Mouse (Mus musculus): ENCODE data around the gene Rasa2. TPM values are rescaled to one million over a fixed set of nuclear protein-coding genes. Genes with fewer than 3 reads are reported as not detected.

Rasa2 gene
- total and polyA plus RNA-seq, 3 experiments = 9.5 to 11.3 TPM; not detected in 1

- Histone ChIP-seq H3K4me3 (ENCODE audit: control insufficient read depth in 1 of 2, insufficient read depth in 1 of 2, low read depth in 2 of 2, low read length in 2 of 2) (no peak overlapping the region), H3K9ac (ENCODE audit: control insufficient read depth, low read depth, low read length, poor library complexity, severe bottlenecking) (no peak overlapping the region), H3K27me3 (ENCODE audit: control insufficient read depth in 1 of 2, insufficient read depth in 2 of 2, low read length in 2 of 2) (no peaks in the 10 kb centered on the region), H3K36me3 (ENCODE audit: control insufficient read depth in 1 of 2, insufficient read depth in 2 of 2, low read length in 2 of 2) (peaks cover 5 to 12% of the 10 kb centered on the region in 2 experiments; a peak in 3 of 4 replicates), H3K9me3 (replicated peaks; ENCODE audit: insufficient read depth, low read length) (no peaks in the 10 kb centered on the region), H3K27ac (ENCODE audit: control insufficient read depth, low read depth, low read length) (peak overlapping the region; percentile 31), H3K79me2 (ENCODE audit: control insufficient read depth, insufficient read depth, low read length, poor library complexity) (no peaks in the 10 kb centered on the region), H3K4me1 (ENCODE audit: control insufficient read depth in 1 of 2, insufficient read depth in 2 of 2, low read length in 2 of 2) (peaks cover 6 to 11% of the 10 kb centered on the region in 2 experiments)
- DNase-seq (ENCODE audit: low read depth, low spot score) = peak; percentile 78
- TF ChIP-seq TBP (IDR thresholded peaks at IDR 0.05; ENCODE audit: low read depth, low read length) = 0 out of 2 replicates have a peak, but pooled peaks have one; percentile 50
- no peak for TF ChIP-seq MYC (IDR thresholded peaks at IDR 0.05; ENCODE audit: low read depth, low read length)
- TF ChIP-seq USF1 (IDR thresholded peaks at IDR 0.05; ENCODE audit: low read depth, low read length) = no peak
- TF ChIP-seq GATA1 (IDR thresholded peaks at IDR 0.05; ENCODE audit: low read depth, low read length) = 0 out of 2 replicates have a peak, but pooled peaks have one; percentile 35
- TF ChIP-seq ELF1 (IDR thresholded peaks at IDR 0.05; ENCODE audit: low read depth, low read length) = no peak
- TF ChIP-seq E2F4 (IDR thresholded peaks at IDR 0.05; ENCODE audit: borderline replicate concordance, low read depth, low read length) = no peak
- peak; percentile 38; the same call in 1 of the 2 replicates for TF ChIP-seq RCOR1 (IDR thresholded peaks at IDR 0.05; ENCODE audit: low read depth, low read length)
- 0 out of 2 replicates have a peak, but pooled peaks have one; percentile 5 for TF ChIP-seq ZMIZ1 (IDR thresholded peaks at IDR 0.05; ENCODE audit: low read depth, low read length)
- 0 out of 2 replicates have a peak, but pooled peaks have one; percentile 4 for TF ChIP-seq ETS1 (IDR thresholded peaks at IDR 0.05; ENCODE audit: low read depth, low read length)
- peak in 1 of 2 experiments; percentile 24; a peak in 1 of 4 replicates for TF ChIP-seq EP300 (IDR thresholded peaks at IDR 0.05; ENCODE audit: low read depth in 1 of 2, low read length in 2 of 2)
Measured at GRCm38 (mm10) chr9:96578190-96578589, 53.2 kb downstream of the Rasa2 start.

DNA sequence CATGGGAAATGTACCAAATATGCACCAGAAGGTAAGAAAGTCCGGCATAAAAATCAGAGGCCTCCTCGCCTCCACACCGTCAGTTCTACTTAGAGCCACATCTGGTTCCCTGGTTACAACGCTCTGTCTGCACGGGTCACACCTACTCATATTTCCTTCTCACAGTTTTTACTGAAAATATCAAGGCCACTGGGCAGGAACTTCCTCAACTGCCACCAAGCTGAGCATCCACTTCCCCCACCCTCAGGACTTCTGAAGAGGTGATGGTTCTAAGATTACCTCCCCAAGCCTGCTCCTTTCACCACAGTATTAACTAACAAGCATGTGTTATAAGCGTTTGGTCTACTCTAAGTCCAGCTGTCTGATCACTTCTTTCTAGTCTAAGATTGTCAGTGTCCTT lies 53.7 kb downstream of the Rasa2 start:
- no peak overlapping the region for H3K4me3 ChIP-seq (ENCODE audit: control insufficient read depth in 1 of 2, insufficient read depth in 1 of 2, low read depth in 2 of 2, low read length in 2 of 2)
- H3K4me1 ChIP-seq (ENCODE audit: control insufficient read depth in 1 of 2, insufficient read depth in 2 of 2, low read length in 2 of 2) = peaks cover 6 to 11% of the 10 kb centered on the region in 2 experiments
- peak overlapping the region; percentile 31; the same call in 1 of the 2 replicates for H3K27ac ChIP-seq (ENCODE audit: control insufficient read depth, low read depth, low read length)
- no peak overlapping the region for H3K9ac ChIP-seq (ENCODE audit: control insufficient read depth, low read depth, low read length, poor library complexity, severe bottlenecking)
- no peaks in the 10 kb centered on the region for H3K79me2 ChIP-seq (ENCODE audit: control insufficient read depth, insufficient read depth, low read length, poor library complexity)
- DNase-seq (ENCODE audit: low read depth, low spot score) = peak; percentile 79
- peaks cover 5 to 12% of the 10 kb centered on the region in 2 experiments; a peak in 3 of 4 replicates for H3K36me3 ChIP-seq (ENCODE audit: control insufficient read depth in 1 of 2, insufficient read depth in 2 of 2, low read length in 2 of 2)
- no peaks in the 10 kb centered on the region for H3K27me3 ChIP-seq (ENCODE audit: control insufficient read depth in 1 of 2, insufficient read depth in 2 of 2, low read length in 2 of 2)
- no peaks in the 10 kb centered on the region for H3K9me3 ChIP-seq (replicated peaks; ENCODE audit: insufficient read depth, low read length)
- TF ChIP-seq USF2 (IDR thresholded peaks at IDR 0.05; ENCODE audit: borderline replicate concordance in 1 of 2, insufficient read depth in 1 of 2, low read depth in 1 of 2, low read length in 2 of 2) (no peak), CHD1 (IDR thresholded peaks at IDR 0.05; ENCODE audit: low read depth, low read length) (0 out of 2 replicates have a peak, but pooled peaks have one; percentile 50), GATA1 (IDR thresholded peaks at IDR 0.05; ENCODE audit: low read depth, low read length) (no peak), E2F4 (IDR thresholded peaks at IDR 0.05; ENCODE audit: borderline replicate concordance, low read depth, low read length) (no peak), MAFK (IDR thresholded peaks at IDR 0.05; ENCODE audit: borderline replicate concordance, low read depth, low read length) (no peak), MYC (IDR thresholded peaks at IDR 0.05; ENCODE audit: low read depth, low read length) (peak; percentile 42; the same call in 1 of the 2 replicates), POLR2AphosphoS5 (IDR thresholded peaks at IDR 0.05; ENCODE audit: borderline replicate concordance, low read depth, low read length) (no peak), HCFC1 (IDR thresholded peaks at IDR 0.05; ENCODE audit: low read depth, low read length) (no peak), CHD2 (IDR thresholded peaks at IDR 0.05; ENCODE audit: low read length) (no peak), ZKSCAN1 (IDR thresholded peaks at IDR 0.05; ENCODE audit: low read depth, low read length) (no peak), TCF12 (IDR thresholded peaks at IDR 0.05; ENCODE audit: low read depth, low read length) (no peak), MXI1 (IDR thresholded peaks at IDR 0.05; ENCODE audit: low read depth, low read length) (no peak), RAD21 (IDR thresholded peaks at IDR 0.05; ENCODE audit: low read depth, low read length) (no peak; the same call in 1 of the 2 replicates), ZC3H11A (IDR thresholded peaks at IDR 0.05; ENCODE audit: low read depth, low read length) (no peak), POLR2A (IDR thresholded peaks at IDR 0.05; ENCODE audit: control insufficient read depth in 1 of 2, insufficient read depth in 1 of 2, low read depth in 1 of 2, low read length in 2 of 2, poor library complexity in 1 of 2) (no peak), SMC3 (IDR thresholded peaks at IDR 0.05; ENCODE audit: low read depth, low read length) (no peak), MAX (IDR thresholded peaks at IDR 0.05; ENCODE audit: low read length) (no peak), MAZ (IDR thresholded peaks at IDR 0.05; ENCODE audit: low read depth, low read length) (0 out of 2 replicates have a peak, but pooled peaks have one; percentile 40), ELF1 (IDR thresholded peaks at IDR 0.05; ENCODE audit: low read depth, low read length) (no peak), ETS1 (IDR thresholded peaks at IDR 0.05; ENCODE audit: low read depth, low read length) (0 out of 2 replicates have a peak, but pooled peaks have one; percentile 16), NRF1 (IDR thresholded peaks at IDR 0.05; ENCODE audit: insufficient read depth, low read depth, low read length, poor library complexity, severe bottlenecking) (no peak), ZMIZ1 (IDR thresholded peaks at IDR 0.05; ENCODE audit: low read depth, low read length) (0 out of 2 replicates have a peak, but pooled peaks have one; percentile 36), UBTF (IDR thresholded peaks at IDR 0.05; ENCODE audit: borderline replicate concordance, insufficient read depth, low read depth, low read length) (no peak), RCOR1 (IDR thresholded peaks at IDR 0.05; ENCODE audit: low read depth, low read length) (no peak), CTCF (IDR thresholded peaks at IDR 0.05 in 2 of 3, conservative IDR thresholded peaks at IDR 0.05 in 1 of 3; ENCODE audit: control insufficient read depth in 1 of 3, insufficient read depth in 1 of 3, low read depth in 2 of 3, low read length in 3 of 3, poor library complexity in 1 of 3, severe bottlenecking in 1 of 3) (no peak), GABPA (IDR thresholded peaks at IDR 0.05; ENCODE audit: low read depth, low read length) (no peak)

Measured in MEL (cell line).